Mouse (Mus musculus): ENCODE results near the gene Gm17455. TPM values are rescaled to one million over a fixed set of nuclear protein-coding genes. Genes with fewer than 3 reads are reported as not detected.

Gene Gm17455
- polyA plus RNA-seq, 1 experiment from 2014 or later = not detected

DNA sequence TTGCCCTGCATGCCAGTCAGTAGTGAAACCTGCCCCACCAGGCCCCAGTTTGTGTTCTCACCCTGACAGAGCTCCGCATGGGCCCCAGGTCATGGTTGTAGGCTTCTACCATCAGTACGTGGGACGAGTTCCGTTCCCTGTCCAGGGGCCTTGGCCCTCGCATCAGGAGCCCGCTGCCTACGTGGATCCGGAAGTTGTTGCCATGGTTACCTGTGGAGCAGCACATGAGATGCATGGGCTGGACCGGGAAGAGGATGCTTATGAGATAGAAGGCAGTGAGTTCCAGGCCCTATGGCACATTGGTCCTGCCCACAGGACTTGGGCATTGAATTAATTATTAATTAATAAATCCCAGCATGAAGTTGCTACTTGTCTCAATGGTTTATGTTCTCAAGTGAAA lies 7.9 kb upstream of the Gm17455 start:
- Histone ChIP-seq H3K9ac (replicated peaks) (no peak overlapping the region), H3K4me3 (ENCODE audit: low read depth, low read length) (no peak overlapping the region), H3K4me1 (ENCODE audit: insufficient read depth) (peaks cover 17% of the 10 kb centered on the region), H3K9me3 (ENCODE audit: low read length) (no peaks in the 10 kb centered on the region), H3K4me2 (ENCODE audit: low read depth, low read length) (no peak overlapping the region), H3K27me3 (ENCODE audit: insufficient read depth, low read length) (no peaks in the 10 kb centered on the region), H3K36me3 (replicated peaks; ENCODE audit: insufficient read depth, low read length) (no peaks in the 10 kb centered on the region), H3K27ac (ENCODE audit: low read depth) (peak overlapping the region; percentile 80)
- WGBS (ENCODE audit: insufficient replicate concordance) = 92% methylated on average over 9 of the region's 9 CpGs
- TF ChIP-seq CTCF (IDR thresholded peaks at IDR 0.05; ENCODE audit: low read depth) = no peak
- no peak for TF ChIP-seq EP300 (IDR thresholded peaks at IDR 0.05; ENCODE audit: low read depth)
- ATAC-seq (no peak), DNase-seq (no peak)

DNA sequence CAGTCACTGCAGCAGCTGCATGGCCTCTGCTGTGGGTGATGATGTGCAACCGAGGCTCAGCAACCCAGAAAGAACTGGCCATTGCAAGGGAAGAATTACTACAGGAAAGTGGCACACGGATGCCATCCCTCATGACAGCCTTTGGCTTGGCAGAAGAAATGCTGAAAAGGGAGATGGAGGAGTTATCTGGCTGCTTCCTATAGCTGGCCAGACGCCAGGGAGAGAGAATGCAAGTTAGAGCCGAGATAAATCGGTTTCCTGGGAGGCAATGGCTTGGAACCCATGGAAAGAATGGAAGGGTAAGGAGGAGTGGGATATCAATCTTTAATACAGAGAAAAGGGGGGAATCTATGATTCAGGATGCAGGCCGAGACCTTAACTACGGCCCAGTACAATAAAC lies 4.6 kb upstream of the Gm17455 start:
- no peaks in the 10 kb centered on the region for H3K36me3 ChIP-seq (replicated peaks; ENCODE audit: insufficient read depth, low read length)
- no peak for TF ChIP-seq EP300 (IDR thresholded peaks at IDR 0.05; ENCODE audit: low read depth)
- TF ChIP-seq CTCF (IDR thresholded peaks at IDR 0.05; ENCODE audit: low read depth) = no peak
- peaks cover 10% of the 10 kb centered on the region for H3K4me1 ChIP-seq (ENCODE audit: insufficient read depth)
- H3K4me2 ChIP-seq (ENCODE audit: low read depth, low read length) = no peak overlapping the region
- H3K9me3 ChIP-seq (ENCODE audit: low read length) = no peaks in the 10 kb centered on the region
- DNase-seq = no peak
- no peaks in the 10 kb centered on the region for H3K27me3 ChIP-seq (ENCODE audit: insufficient read depth, low read length)
- 73% methylated on average over 7 of the region's 7 CpGs for WGBS (ENCODE audit: insufficient replicate concordance)
- ATAC-seq = no peak
- no peak overlapping the region for H3K4me3 ChIP-seq (ENCODE audit: low read depth, low read length)
- no peak overlapping the region for H3K9ac ChIP-seq (replicated peaks)
- H3K27ac ChIP-seq (ENCODE audit: low read depth) = no peak overlapping the region

DNA sequence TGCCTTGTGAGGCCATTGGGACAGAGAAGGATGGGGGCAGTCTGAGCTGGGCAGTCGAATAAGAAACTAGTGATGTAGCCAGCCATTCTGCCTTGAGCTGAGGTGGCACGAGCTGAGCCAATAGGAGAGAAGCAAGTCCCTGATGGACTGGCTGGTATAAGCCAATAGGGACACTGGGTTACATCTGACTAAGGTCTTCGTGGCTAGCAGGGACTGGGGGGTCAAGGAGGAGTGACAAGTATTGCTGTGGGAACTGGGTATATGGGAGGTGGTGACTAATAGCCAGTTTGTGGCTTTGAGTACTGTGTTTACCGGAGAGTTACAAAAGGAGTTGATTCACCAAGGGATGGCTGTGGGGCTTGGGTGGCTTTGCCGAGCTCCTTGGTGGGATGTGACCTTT lies 3.9 kb upstream of the Gm17455 start:
- Histone ChIP-seq H3K27ac (ENCODE audit: low read depth) (no peak overlapping the region), H3K4me1 (ENCODE audit: insufficient read depth) (peaks cover 6% of the 10 kb centered on the region; the same call in 1 of the 2 replicates), H3K27me3 (ENCODE audit: insufficient read depth, low read length) (no peaks in the 10 kb centered on the region), H3K4me2 (ENCODE audit: low read depth, low read length) (no peak overlapping the region), H3K4me3 (ENCODE audit: low read depth, low read length) (no peak overlapping the region), H3K9me3 (ENCODE audit: low read length) (no peaks in the 10 kb centered on the region), H3K9ac (replicated peaks) (no peak overlapping the region), H3K36me3 (replicated peaks; ENCODE audit: insufficient read depth, low read length) (no peaks in the 10 kb centered on the region)
- 53% methylated on average over 5 of the region's 5 CpGs for WGBS (ENCODE audit: insufficient replicate concordance)
- TF ChIP-seq CTCF (IDR thresholded peaks at IDR 0.05; ENCODE audit: low read depth) (no peak), EP300 (IDR thresholded peaks at IDR 0.05; ENCODE audit: low read depth) (no peak)
- no peak for DNase-seq
- no peak for ATAC-seq

DNA sequence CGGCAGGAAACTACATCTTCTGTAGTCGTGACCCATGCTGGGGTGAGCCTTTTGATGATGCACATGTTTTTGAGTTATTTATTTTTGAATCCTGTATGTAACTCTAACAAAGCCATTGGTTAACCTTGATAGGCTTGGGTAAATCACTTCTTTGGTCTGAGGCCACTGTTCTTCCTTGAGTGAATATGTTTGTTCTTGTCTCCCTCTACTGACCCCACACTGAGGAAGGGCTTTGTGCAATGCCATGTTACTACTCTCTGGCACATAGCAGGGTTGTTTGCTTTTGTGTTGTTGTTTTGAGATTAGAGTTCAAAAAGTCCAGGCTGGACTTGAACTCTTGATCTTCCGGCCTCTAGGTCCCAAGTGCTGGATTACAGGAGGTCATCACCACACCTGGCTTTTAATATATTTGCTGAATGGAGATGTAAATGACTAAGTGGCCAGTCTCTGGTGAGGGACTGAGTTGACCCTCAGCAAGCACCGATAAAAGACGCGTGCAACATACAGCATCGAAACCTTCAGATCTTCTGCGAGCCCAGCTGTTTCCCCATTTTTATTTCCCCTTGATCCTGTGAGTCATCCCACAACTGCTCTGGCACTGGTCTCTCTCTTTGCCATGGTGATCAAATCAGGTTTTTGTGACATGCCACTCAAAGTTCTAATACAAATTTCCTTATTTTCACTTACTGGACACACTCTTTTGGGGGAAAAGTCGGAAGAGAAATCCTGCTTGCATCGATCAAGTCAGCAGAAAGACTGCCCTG lies 1.3 kb upstream of the Gm17455 start:
- Histone ChIP-seq H3K4me3 (ENCODE audit: low read depth, low read length) (no peak overlapping the region), H3K36me3 (replicated peaks; ENCODE audit: insufficient read depth, low read length) (no peaks in the 10 kb centered on the region), H3K4me2 (ENCODE audit: low read depth, low read length) (no peak overlapping the region), H3K27ac (ENCODE audit: low read depth) (no peak overlapping the region), H3K9ac (replicated peaks) (no peak overlapping the region), H3K4me1 (ENCODE audit: insufficient read depth) (no peaks in the 10 kb centered on the region), H3K9me3 (ENCODE audit: low read length) (no peaks in the 10 kb centered on the region), H3K27me3 (ENCODE audit: insufficient read depth, low read length) (no peaks in the 10 kb centered on the region)
- ATAC-seq (no peak), DNase-seq (no peak)
- TF ChIP-seq EP300 (IDR thresholded peaks at IDR 0.05; ENCODE audit: low read depth) (no peak), CTCF (IDR thresholded peaks at IDR 0.05; ENCODE audit: low read depth) (peak; percentile 45)
- 57% methylated on average over 10 of the region's 10 CpGs for WGBS (ENCODE audit: insufficient replicate concordance)

DNA sequence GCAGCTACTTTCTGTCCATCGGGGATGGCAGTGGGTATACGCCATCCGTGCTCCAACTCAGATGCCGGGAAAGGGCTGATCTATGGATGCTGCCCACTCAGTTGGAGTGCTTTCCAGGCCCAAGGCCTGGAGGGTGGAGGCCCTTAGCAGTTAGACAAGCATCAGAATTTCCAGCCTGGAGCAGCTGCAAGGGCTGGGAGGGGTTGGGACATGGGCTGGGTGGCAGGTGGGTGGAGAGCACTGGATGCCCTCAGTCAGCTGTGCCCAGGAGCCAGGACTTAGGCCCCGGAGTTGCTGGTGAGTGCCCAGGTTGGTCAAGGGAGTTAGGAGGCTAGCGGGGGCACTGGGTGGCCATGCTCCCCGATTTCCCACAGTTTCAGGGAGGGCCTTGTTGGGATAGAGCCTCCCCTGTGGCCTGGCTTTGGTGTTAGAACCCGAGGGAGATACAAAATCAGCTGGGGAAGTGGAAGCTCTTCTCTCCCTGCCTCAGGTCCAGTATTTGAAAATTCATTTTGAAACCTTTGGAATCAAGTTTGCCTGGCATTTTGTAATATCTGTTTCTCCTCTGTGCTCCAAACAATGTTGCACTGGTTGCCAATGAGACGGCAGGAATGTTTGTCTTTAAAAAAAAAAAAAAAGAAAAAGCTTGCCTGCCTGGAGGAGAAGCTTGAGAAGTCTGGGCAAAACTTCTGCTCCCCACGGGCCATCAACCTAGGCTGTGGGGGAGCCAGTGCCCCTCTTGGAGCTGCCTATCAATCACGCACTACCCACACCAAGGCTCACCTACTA lies 1.2 kb downstream of the Gm17455 start:
- H3K27me3 ChIP-seq (ENCODE audit: insufficient read depth, low read length) = no peaks in the 10 kb centered on the region
- no peak for DNase-seq
- no peaks in the 10 kb centered on the region for H3K36me3 ChIP-seq (replicated peaks; ENCODE audit: insufficient read depth, low read length)
- no peak overlapping the region for H3K9ac ChIP-seq (replicated peaks)
- 77% methylated on average over 11 of the region's 11 CpGs for WGBS (ENCODE audit: insufficient replicate concordance)
- ATAC-seq = no peak
- TF ChIP-seq EP300 (IDR thresholded peaks at IDR 0.05; ENCODE audit: low read depth) (no peak), CTCF (IDR thresholded peaks at IDR 0.05; ENCODE audit: low read depth) (no peak)
- H3K4me2 ChIP-seq (ENCODE audit: low read depth, low read length) = no peak overlapping the region
- H3K9me3 ChIP-seq (ENCODE audit: low read length) = no peaks in the 10 kb centered on the region
- no peaks in the 10 kb centered on the region for H3K4me1 ChIP-seq (ENCODE audit: insufficient read depth)
- H3K27ac ChIP-seq (ENCODE audit: low read depth) = no peak overlapping the region
- no peak overlapping the region for H3K4me3 ChIP-seq (ENCODE audit: low read depth, low read length)

DNA sequence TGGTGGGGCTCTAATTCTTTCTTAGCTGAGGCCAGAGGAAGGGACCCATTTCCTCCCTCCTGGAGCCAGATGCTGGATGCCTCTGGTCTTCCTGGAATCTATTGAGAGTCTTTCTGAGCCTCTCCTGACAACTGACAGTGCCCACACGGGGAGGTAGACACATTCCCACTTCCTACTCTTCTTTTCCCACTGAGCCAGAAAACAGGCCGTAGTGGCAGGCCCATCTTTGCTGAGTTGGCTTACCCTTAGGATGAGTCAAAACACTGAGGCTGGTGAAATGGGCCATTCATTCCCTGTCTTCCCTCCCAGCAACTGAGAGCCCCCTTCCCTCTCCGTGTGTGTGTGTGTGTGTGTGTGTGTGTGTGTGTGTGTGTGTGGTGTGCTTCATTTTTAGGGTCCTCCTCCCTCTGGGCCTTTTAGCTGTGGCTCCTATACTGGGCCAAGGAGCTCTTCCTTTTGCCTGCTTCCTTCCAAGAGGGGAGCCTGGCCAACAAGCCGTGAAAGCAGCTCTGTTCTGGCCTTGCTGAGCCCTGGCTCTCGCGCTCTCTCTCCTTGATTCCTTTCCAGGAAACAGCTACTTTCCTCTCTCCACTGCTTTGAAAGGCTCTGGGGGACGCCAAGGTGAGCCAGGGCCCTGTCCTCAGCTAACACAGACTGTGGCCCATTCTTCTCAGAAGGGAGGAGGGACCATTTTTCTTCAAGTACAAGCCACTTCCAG lies 6.1 kb downstream of the Gm17455 start:
- H3K9me3 ChIP-seq (ENCODE audit: low read length) = no peaks in the 10 kb centered on the region
- no peaks in the 10 kb centered on the region for H3K4me1 ChIP-seq (ENCODE audit: insufficient read depth)
- DNase-seq (no peak), ATAC-seq (no peak)
- H3K27me3 ChIP-seq (ENCODE audit: insufficient read depth, low read length) = no peaks in the 10 kb centered on the region
- no peaks in the 10 kb centered on the region for H3K36me3 ChIP-seq (replicated peaks; ENCODE audit: insufficient read depth, low read length)
- no peak overlapping the region for H3K9ac ChIP-seq (replicated peaks)
- TF ChIP-seq EP300 (IDR thresholded peaks at IDR 0.05; ENCODE audit: low read depth) (no peak), CTCF (IDR thresholded peaks at IDR 0.05; ENCODE audit: low read depth) (no peak)
- H3K4me2 ChIP-seq (ENCODE audit: low read depth, low read length) = no peak overlapping the region
- 44% methylated on average over 7 of the region's 7 CpGs for WGBS (ENCODE audit: insufficient replicate concordance)
- no peak overlapping the region for H3K4me3 ChIP-seq (ENCODE audit: low read depth, low read length)
- no peak overlapping the region for H3K27ac ChIP-seq (ENCODE audit: low read depth)

Data from liver, postnatal 0 days (tissue).